Mouse (Mus musculus): ENCODE data around the gene Pcf11. TPM values are rescaled to one million over a fixed set of nuclear protein-coding genes. Genes with fewer than 3 reads are reported as not detected.

Pcf11 gene
- polyA plus RNA-seq, 1 experiment from 2014 or later, result 22.4 TPM

- Histone ChIP-seq H3K36me3 (no peaks in the 10 kb centered on the region), H3K9me3 (replicated peaks) (no peaks in the 10 kb centered on the region), H3K27me3 (ENCODE audit: low read depth, poor library complexity, severe bottlenecking) (peaks cover 4% of the 10 kb centered on the region; the same call in 1 of the 2 replicates), H3K4me1 (peaks cover 6% of the 10 kb centered on the region), H3K27ac (no peak overlapping the region), H3K4me3 (no peak overlapping the region)
- no peak for DNase-seq (ENCODE audit: low spot score)
- 94% methylated on average over 3 of the region's 3 CpGs for WGBS
Observed at GRCm38 (mm10) chr7:92675131-92675530, 5.4 kb upstream of the Pcf11 start.

GRCm38 (mm10) chr7:92668791-92669506 lies 785 bp downstream of the Pcf11 start:
- peak; percentile 71 for DNase-seq (ENCODE audit: low spot score)
- Histone ChIP-seq H3K9me3 (replicated peaks) (no peaks in the 10 kb centered on the region), H3K27ac (peak overlapping the region; percentile 97), H3K36me3 (peaks cover 15% of the 10 kb centered on the region), H3K27me3 (ENCODE audit: low read depth, poor library complexity, severe bottlenecking) (no peaks in the 10 kb centered on the region), H3K4me3 (peak overlapping the region; percentile 98), H3K4me1 (peaks cover 21% of the 10 kb centered on the region)
- WGBS, result under 1% methylated on average over 29 of the region's 29 CpGs

GRCm38 (mm10) chr7:92666274-92666820 lies 3.4 kb downstream of the Pcf11 start:
- DNase-seq (ENCODE audit: low spot score), result no peak
- Histone ChIP-seq H3K4me3 (no peak overlapping the region), H3K27me3 (ENCODE audit: low read depth, poor library complexity, severe bottlenecking) (no peaks in the 10 kb centered on the region), H3K9me3 (replicated peaks) (no peaks in the 10 kb centered on the region), H3K27ac (no peak overlapping the region), H3K36me3 (peaks cover 40% of the 10 kb centered on the region), H3K4me1 (peaks cover 21% of the 10 kb centered on the region)
- 89% methylated on average over 7 of the region's 7 CpGs for WGBS

- Histone ChIP-seq H3K27me3 (ENCODE audit: low read depth, poor library complexity, severe bottlenecking) (no peaks in the 10 kb centered on the region), H3K4me3 (no peak overlapping the region), H3K36me3 (peaks cover 92% of the 10 kb centered on the region), H3K4me1 (no peaks in the 10 kb centered on the region), H3K27ac (no peak overlapping the region), H3K9me3 (replicated peaks) (no peaks in the 10 kb centered on the region)
- no peak for DNase-seq (ENCODE audit: low spot score)
- WGBS, result 97% methylated on average over 5 of the region's 5 CpGs
Observed at GRCm38 (mm10) chr7:92658050-92658449, 11.7 kb downstream of the Pcf11 start.

DNA sequence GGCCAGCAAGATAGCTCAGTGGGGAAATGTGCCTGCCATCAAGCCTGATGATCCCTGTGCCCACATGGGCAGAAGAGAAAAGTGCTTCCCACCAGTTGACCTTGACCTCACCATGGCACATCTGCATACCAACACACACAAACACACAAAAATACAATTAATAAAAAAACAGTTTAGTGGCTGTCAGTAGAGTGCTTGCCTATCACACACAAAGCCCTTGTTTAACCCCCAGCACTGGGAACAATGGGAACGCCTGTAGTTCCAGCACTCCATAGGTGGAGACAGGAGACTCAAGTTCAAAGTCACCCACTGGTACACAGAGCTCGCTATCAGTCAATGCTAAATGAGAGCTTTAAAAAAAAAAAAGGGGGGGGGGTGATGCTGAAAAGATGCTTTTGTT lies 13.3 kb downstream of the Pcf11 start:
- Histone ChIP-seq H3K4me1 (no peaks in the 10 kb centered on the region), H3K9me3 (replicated peaks) (no peaks in the 10 kb centered on the region), H3K4me3 (no peak overlapping the region), H3K27ac (no peak overlapping the region), H3K36me3 (peaks cover 92% of the 10 kb centered on the region), H3K27me3 (ENCODE audit: low read depth, poor library complexity, severe bottlenecking) (no peaks in the 10 kb centered on the region)
- no peak for DNase-seq (ENCODE audit: low spot score)
- WGBS, result 90% methylated on average over 2 of the region's 2 CpGs

GRCm38 (mm10) chr7:92653329-92653728 lies 16.4 kb downstream of the Pcf11 start:
- Histone ChIP-seq H3K36me3 (peaks cover 86% of the 10 kb centered on the region), H3K27me3 (ENCODE audit: low read depth, poor library complexity, severe bottlenecking) (no peaks in the 10 kb centered on the region), H3K4me1 (no peaks in the 10 kb centered on the region), H3K9me3 (replicated peaks) (no peaks in the 10 kb centered on the region), H3K27ac (no peak overlapping the region), H3K4me3 (no peak overlapping the region)
- no peak for DNase-seq (ENCODE audit: low spot score)
- 92% methylated on average over 1 of the region's 1 CpGs for WGBS

GRCm38 (mm10) chr7:92647790-92648189 lies 21.9 kb downstream of the Pcf11 start:
- H3K27me3 ChIP-seq (ENCODE audit: low read depth, poor library complexity, severe bottlenecking), result no peaks in the 10 kb centered on the region
- no peaks in the 10 kb centered on the region for H3K4me1 ChIP-seq
- no peak overlapping the region for H3K27ac ChIP-seq
- H3K9me3 ChIP-seq (replicated peaks), result no peaks in the 10 kb centered on the region
- 92% methylated on average over 7 of the region's 7 CpGs for WGBS
- peaks cover 93% of the 10 kb centered on the region for H3K36me3 ChIP-seq
- no peak overlapping the region for H3K4me3 ChIP-seq
- no peak for DNase-seq (ENCODE audit: low spot score)

DNA sequence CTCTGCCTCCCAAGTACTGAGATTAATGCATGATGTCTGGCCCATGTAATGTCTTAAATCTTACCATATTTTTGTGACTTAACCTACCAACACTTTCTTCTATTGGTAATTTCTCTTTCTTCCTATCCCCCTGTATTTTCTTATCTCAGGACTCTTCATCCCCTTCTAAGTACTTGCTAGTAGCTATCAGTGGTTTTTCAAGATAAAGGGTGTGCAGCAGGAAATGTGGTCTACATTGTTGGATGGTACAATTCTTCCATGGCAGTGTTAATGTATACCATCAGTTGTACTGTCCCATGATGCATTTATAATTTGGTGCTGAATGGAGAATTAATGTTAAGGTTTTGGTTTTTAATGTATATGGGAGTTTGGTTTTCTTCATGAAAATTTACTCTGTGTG lies 27.4 kb downstream of the Pcf11 start:
- H3K27me3 ChIP-seq (ENCODE audit: low read depth, poor library complexity, severe bottlenecking), result no peaks in the 10 kb centered on the region
- peaks cover 85% of the 10 kb centered on the region for H3K36me3 ChIP-seq
- no peak overlapping the region for H3K4me3 ChIP-seq
- no peaks in the 10 kb centered on the region for H3K9me3 ChIP-seq (replicated peaks)
- peaks cover 4% of the 10 kb centered on the region; the same call in 1 of the 2 replicates for H3K4me1 ChIP-seq
- no peak overlapping the region for H3K27ac ChIP-seq
- DNase-seq (ENCODE audit: low spot score), result no peak

DNA sequence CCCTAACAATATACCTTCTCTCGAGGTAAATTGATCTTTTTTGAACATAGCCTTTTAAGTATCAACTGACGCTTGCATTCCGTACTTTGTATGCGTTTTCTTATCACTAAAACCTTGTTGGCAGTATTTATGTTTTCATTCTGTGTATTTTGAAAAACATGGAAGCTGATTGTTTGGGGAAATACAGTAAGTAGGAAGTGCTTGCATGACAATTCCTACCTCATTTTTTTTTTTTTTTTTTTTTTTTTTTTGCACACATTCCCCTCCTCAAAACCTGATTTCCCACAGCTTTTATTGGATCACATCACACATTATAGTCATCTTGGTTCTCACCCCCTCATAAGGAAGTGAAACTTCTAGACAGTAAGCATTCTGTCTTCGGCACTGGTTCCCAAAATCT lies 31.7 kb downstream of the Pcf11 start:
- Histone ChIP-seq H3K36me3 (peaks cover 43% of the 10 kb centered on the region), H3K4me1 (peaks cover 13% of the 10 kb centered on the region), H3K4me3 (peak overlapping the region; percentile 86), H3K27ac (no peak overlapping the region), H3K9me3 (replicated peaks) (no peaks in the 10 kb centered on the region), H3K27me3 (ENCODE audit: low read depth, poor library complexity, severe bottlenecking) (no peaks in the 10 kb centered on the region)
- no peak for DNase-seq (ENCODE audit: low spot score)
- 91% methylated on average over 5 of the region's 5 CpGs for WGBS

DNA sequence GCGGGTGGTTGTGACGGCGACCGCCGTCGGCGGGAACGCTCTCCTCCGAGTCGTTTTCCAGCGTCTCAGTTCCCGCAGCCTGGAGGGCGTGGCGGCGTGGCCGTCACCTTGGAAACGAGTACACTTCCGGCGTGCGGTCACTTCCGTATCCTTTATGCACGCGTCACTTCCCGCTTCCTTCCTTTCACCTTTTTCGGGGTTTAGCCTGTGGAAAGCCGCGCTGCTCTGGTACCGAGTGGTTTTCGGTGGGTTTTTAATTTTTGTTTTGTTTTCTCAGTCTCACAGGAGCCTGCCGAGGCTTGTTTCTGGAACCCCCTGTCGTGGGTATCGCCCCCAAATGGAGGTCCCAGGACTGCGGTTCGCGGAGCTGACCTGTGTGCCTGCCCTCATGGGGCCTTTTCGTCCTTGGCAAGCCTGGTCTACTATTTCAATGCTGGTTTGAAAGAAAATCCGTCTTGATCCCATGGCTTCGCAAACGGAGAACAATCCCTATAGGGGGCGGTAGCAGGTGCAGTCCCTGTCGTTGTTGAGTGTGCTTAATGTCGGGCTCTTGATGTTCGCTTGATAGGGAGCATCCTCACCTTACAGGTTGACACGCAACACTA lies 32.6 kb downstream of the Pcf11 start, which contains the start of gene Ankrd42:
Gene Ankrd42 (minus strand): TSS at position 122 of the 605 bp plus-strand sequence.
- H3K27me3 ChIP-seq (ENCODE audit: low read depth, poor library complexity, severe bottlenecking), result no peaks in the 10 kb centered on the region
- WGBS, result under 1% methylated on average over 44 of the region's 44 CpGs
- H3K4me3 ChIP-seq, result peak within 1 kb of the TSS; percentile 86
- no peaks in the 10 kb centered on the region for H3K9me3 ChIP-seq (replicated peaks)
- peaks cover 34% of the 10 kb centered on the region for H3K36me3 ChIP-seq
- DNase-seq (ENCODE audit: low spot score), result peak; percentile 94
- H3K4me1 ChIP-seq, result peaks cover 13% of the 10 kb centered on the region
- H3K27ac ChIP-seq, result peak within 1 kb of the TSS; percentile 84

- peaks cover 27% of the 10 kb centered on the region for H3K36me3 ChIP-seq
- H3K27ac ChIP-seq, result peak overlapping the region; percentile 84
- H3K9me3 ChIP-seq (replicated peaks), result no peaks in the 10 kb centered on the region
- no peaks in the 10 kb centered on the region for H3K27me3 ChIP-seq (ENCODE audit: low read depth, poor library complexity, severe bottlenecking)
- peaks cover 13% of the 10 kb centered on the region for H3K4me1 ChIP-seq
- DNase-seq (ENCODE audit: low spot score), result no peak
- H3K4me3 ChIP-seq, result peak overlapping the region; percentile 86
- WGBS, result 1% methylated on average over 49 of the region's 49 CpGs
Observed at GRCm38 (mm10) chr7:92636295-92637011, 33.3 kb downstream of the Pcf11 start.

- WGBS, result 56% methylated on average over 2 of the region's 2 CpGs
Observed at GRCm38 (mm10) chr7:92630167-92630566, 39.6 kb downstream of the Pcf11 start.

DNA sequence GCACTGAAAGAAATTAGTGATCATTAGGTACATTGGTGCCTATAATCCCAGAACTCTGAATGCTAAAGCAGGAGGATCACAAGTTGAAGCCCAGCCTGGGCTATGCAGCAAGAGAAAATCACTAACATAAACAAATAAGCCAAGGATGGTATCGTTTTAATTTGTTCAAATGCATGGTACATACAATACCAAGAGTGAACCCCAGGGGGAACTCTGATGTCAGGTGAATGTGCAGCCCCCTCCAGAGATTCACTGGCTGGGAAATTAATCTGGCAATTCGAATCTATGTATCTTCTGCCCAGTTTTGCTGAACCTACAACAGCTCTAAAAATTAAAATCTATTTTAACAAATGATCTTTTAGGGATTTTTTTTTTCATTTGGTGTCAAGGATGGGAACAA lies 45.2 kb downstream of the Pcf11 start:
- DNase-seq (ENCODE audit: low spot score), result no peak
- Histone ChIP-seq H3K4me1 (no peaks in the 10 kb centered on the region), H3K27ac (no peak overlapping the region), H3K27me3 (ENCODE audit: low read depth, poor library complexity, severe bottlenecking) (no peaks in the 10 kb centered on the region), H3K9me3 (replicated peaks) (no peaks in the 10 kb centered on the region), H3K36me3 (no peaks in the 10 kb centered on the region), H3K4me3 (no peak overlapping the region)
- 71% methylated on average over 2 of the region's 2 CpGs for WGBS

More at GRCm38 (mm10) chr7:92630167-92630566, 39.6 kb downstream of the Pcf11 start:
- DNase-seq (ENCODE audit: low spot score), result no peak
- Histone ChIP-seq H3K9me3 (replicated peaks) (no peaks in the 10 kb centered on the region), H3K36me3 (no peaks in the 10 kb centered on the region), H3K27ac (no peak overlapping the region), H3K27me3 (ENCODE audit: low read depth, poor library complexity, severe bottlenecking) (no peaks in the 10 kb centered on the region), H3K4me3 (no peak overlapping the region), H3K4me1 (no peaks in the 10 kb centered on the region)

Measured in limb, embryonic 10.5 days (tissue).